Mouse (Mus musculus): ENCODE measurements at regions not wholly inside any gene's neighbourhood (a gene's known extent, or its start where the extent isn't known, plus 50 kb on each side); places are given as distances from the start of the nearest gene placed in this dataset.

GRCm38 (mm10) chr13:101597243-101598125 is 170.5 kb downstream of the Pik3r1 start:
- TF ChIP-seq CTCF (conservative IDR thresholded peaks at IDR 0.05; ENCODE audit: insufficient read depth, insufficient read length, low read depth, low read length) (no peak), POLR2A (IDR thresholded peaks at IDR 0.05; ENCODE audit: low read depth, low read length) (no peak)
